Mouse (Mus musculus): ENCODE results near the gene Elmo2. TPM values are rescaled to one million over a fixed set of nuclear protein-coding genes. Genes with fewer than 3 reads are reported as not detected.

The Elmo2 gene
- total and polyA plus RNA-seq, 3 experiments: 9.0 to 11.7 (median 10.1) TPM

GRCm38 (mm10) chr2:165243122-165243720 lies 83.1 kb downstream of the Elmo2 start:
- Histone ChIP-seq H3K9me3 (replicated peaks; ENCODE audit: low read length) (peaks cover 2% of the 10 kb centered on the region), H3K9ac (ENCODE audit: insufficient read depth, low read depth) (no peak overlapping the region), H3K27me3 (replicated peaks) (peaks cover 91% of the 10 kb centered on the region), H3K4me3 (replicated peaks in 1 of 3; ENCODE audit: low read depth in 2 of 3, low read length in 2 of 3, poor library complexity in 1 of 3) (no peak overlapping the region), H3K4me2 (ENCODE audit: insufficient read depth, low read depth, poor library complexity, severe bottlenecking) (no peak overlapping the region), H3K79me2 (replicated peaks; ENCODE audit: control insufficient read depth, extremely low read depth, insufficient read depth, poor library complexity, severe bottlenecking) (no peaks in the 10 kb centered on the region), H3K36me3 (replicated peaks in 1 of 2; ENCODE audit: control insufficient read depth in 1 of 2, insufficient read depth in 1 of 2, low read length in 1 of 2) (no peaks in the 10 kb centered on the region), H3K27ac (ENCODE audit: insufficient read depth, low read depth) (no peak overlapping the region), H3K4me1 (ENCODE audit: control insufficient read depth in 1 of 2, insufficient read depth in 2 of 2) (peaks cover 22 to 29% of the 10 kb centered on the region in 2 experiments)
- no peak for TF ChIP-seq ZMIZ1 (IDR thresholded peaks at IDR 0.05; ENCODE audit: low read depth, low read length)
- no peak for TF ChIP-seq MAX (IDR thresholded peaks at IDR 0.05; ENCODE audit: low read length)
- TF ChIP-seq ZKSCAN1 (IDR thresholded peaks at IDR 0.05; ENCODE audit: borderline replicate concordance, low read depth, low read length): no peak
- no peak for TF ChIP-seq HCFC1 (IDR thresholded peaks at IDR 0.05; ENCODE audit: low read depth, low read length)
- TF ChIP-seq USF2 (conservative IDR thresholded peaks at IDR 0.05; ENCODE audit: low read depth, low read length): no peak
- no peak for TF ChIP-seq CTCF (conservative IDR thresholded peaks at IDR 0.05 in 1 of 2, IDR thresholded peaks at IDR 0.05 in 1 of 2; ENCODE audit: low read depth in 2 of 2, low read length in 2 of 2)
- TF ChIP-seq TBP (conservative IDR thresholded peaks at IDR 0.05; ENCODE audit: low read depth, low read length): no peak
- TF ChIP-seq CHD2 (IDR thresholded peaks at IDR 0.05; ENCODE audit: low read length): no peak
- no peak for TF ChIP-seq IRF4 (IDR thresholded peaks at IDR 0.05; ENCODE audit: low read depth, low read length)
- in situ Hi-C loops (cut with MboI; ENCODE audit: low pct_ligation_motif_present, low pct_unique_long_range_greater_than_20kb, low sequenced_read_pairs) (no loop called here), dilution Hi-C loops (cut with MboI; ENCODE audit: extremely low pct_ligation_motif_present, extremely low pct_unique_long_range_greater_than_20kb, low sequenced_read_pairs) (no loop called here)
- DNase-seq (ENCODE audit: extremely low read depth): no peak

DNA sequence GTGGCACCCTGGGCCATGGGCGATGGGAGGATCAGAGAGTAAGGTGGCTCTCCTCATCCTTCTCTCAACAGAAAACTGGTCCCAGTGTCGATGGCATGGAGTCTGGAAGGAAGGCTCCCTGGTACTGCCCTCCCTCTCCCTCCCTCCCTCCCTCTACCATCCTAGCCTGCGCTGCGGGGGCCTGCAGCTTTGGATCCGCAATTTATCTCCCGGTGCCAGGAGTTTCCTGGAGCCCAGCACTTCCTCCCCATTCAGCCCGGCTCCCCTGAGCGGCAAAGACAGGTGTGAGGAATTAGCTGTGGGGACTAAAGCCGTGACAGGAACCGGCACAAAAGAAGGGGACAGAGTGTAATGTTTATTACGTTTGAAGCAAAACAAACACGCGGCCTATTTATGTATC lies 83.7 kb downstream of the Elmo2 start:
- Histone ChIP-seq H3K27me3 (replicated peaks) (peaks cover 90% of the 10 kb centered on the region), H3K9me3 (replicated peaks; ENCODE audit: low read length) (peaks cover 2% of the 10 kb centered on the region), H3K79me2 (replicated peaks; ENCODE audit: control insufficient read depth, extremely low read depth, insufficient read depth, poor library complexity, severe bottlenecking) (no peaks in the 10 kb centered on the region), H3K4me3 (replicated peaks in 1 of 3; ENCODE audit: low read depth in 2 of 3, low read length in 2 of 3, poor library complexity in 1 of 3) (no peak overlapping the region), H3K9ac (ENCODE audit: insufficient read depth, low read depth) (no peak overlapping the region), H3K4me2 (ENCODE audit: insufficient read depth, low read depth, poor library complexity, severe bottlenecking) (no peak overlapping the region), H3K36me3 (replicated peaks in 1 of 2; ENCODE audit: control insufficient read depth in 1 of 2, insufficient read depth in 1 of 2, low read length in 1 of 2) (no peaks in the 10 kb centered on the region), H3K4me1 (ENCODE audit: control insufficient read depth in 1 of 2, insufficient read depth in 2 of 2) (peaks cover 22 to 29% of the 10 kb centered on the region in 2 experiments), H3K27ac (ENCODE audit: insufficient read depth, low read depth) (no peak overlapping the region)
- TF ChIP-seq ETS1 (conservative IDR thresholded peaks at IDR 0.05; ENCODE audit: low read depth, low read length): no peak
- TF ChIP-seq RCOR1 (conservative IDR thresholded peaks at IDR 0.05; ENCODE audit: low read depth, low read length): no peak
- TF ChIP-seq GABPA (IDR thresholded peaks at IDR 0.05; ENCODE audit: insufficient replicate concordance, low read depth, low read length): no peak
- no peak for TF ChIP-seq POLR2AphosphoS2 (IDR thresholded peaks at IDR 0.05; ENCODE audit: low read depth, low read length)
- TF ChIP-seq MAX (IDR thresholded peaks at IDR 0.05; ENCODE audit: low read length): no peak
- TF ChIP-seq SIN3A (IDR thresholded peaks at IDR 0.05; ENCODE audit: low read length): no peak
- no peak for TF ChIP-seq MXI1 (IDR thresholded peaks at IDR 0.05; ENCODE audit: low read depth, low read length)
- dilution Hi-C loops (cut with MboI; ENCODE audit: extremely low pct_ligation_motif_present, extremely low pct_unique_long_range_greater_than_20kb, low sequenced_read_pairs) (no loop called here), in situ Hi-C loops (cut with MboI; ENCODE audit: low pct_ligation_motif_present, low pct_unique_long_range_greater_than_20kb, low sequenced_read_pairs) (no loop called here)
- DNase-seq (ENCODE audit: extremely low read depth): no peak
